Mouse (Mus musculus): ENCODE results near the gene Rai14.

Gene Rai14
- long read RNA-seq, experiment 1, partial matches to known transcripts, result 7 of 11 reads
- long read RNA-seq, experiment 1, other reads (novel, unspliced or antisense), result 4 of 11 reads
- long read RNA-seq, experiment 2, full-length matches to known transcripts, result 2 of 13 reads
- long read RNA-seq, experiment 2, partial matches to known transcripts, result 5 of 13 reads
- long read RNA-seq, experiment 2, other reads (novel, unspliced or antisense), result 6 of 13 reads

DNA sequence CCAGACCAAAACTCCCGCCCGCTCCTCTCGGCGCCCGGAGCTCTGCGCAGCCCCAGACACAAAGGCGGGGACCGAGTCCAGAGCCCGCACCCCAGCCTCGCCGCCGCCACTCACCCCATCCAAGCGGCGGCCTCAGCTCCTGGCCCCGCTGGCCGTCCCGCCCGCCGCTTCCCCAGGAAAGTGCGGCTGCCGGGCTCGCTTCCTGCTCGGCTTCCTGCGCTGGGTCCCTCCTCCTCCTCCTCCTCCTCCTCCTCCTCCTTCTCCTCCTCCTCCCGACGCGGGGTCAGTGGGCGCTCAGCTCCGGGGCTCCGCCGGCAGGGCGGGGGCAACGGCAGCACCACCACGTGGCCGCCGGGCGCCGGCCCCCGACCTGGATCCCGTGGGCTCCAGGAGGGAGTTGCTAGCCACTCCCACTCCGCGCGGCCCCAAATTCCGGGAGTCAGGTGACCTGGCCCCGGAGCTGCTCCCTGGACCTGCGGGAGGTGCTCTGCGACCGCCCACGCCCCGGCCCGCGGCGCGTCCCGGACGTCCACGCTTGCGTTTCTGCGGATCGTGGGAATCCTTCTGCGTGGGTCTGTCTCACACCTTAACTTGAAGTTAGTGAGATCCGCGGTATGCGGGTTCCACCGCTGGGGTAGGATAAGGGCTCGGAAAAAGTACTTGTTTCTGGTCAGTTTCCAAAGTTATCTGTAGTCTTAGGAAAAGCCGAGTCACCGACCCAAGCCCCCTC lies at the start of gene Rai14:
Gene Rai14, minus strand, starts transcription at position 216 of the 730 bp plus-strand sequence.
- intact Hi-C loops (cut with DNase I), result loop anchor here (5.0 kb wide), 2 partner anchors 158 to 212 kb away; no protein-coding TSS in a partner anchor

DNA sequence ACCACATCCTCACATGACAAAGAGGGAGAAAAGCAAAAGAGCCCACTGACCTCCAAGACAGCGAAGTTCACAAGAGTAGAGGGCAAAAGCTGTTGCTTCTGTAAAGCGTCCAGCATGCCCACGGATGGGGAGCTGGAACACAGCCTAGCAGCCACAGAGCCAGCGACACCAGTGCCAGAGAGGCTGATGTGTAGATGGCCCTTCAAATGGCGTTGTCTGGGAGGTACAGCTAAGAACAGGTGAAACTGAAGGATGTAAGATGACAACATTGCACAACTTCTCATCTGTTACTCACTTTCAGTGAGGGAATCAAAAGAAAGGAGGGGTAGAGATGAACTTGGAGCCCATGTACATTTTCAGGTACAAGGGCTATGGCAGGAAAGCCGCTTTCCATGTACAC lies 47.0 kb upstream of the Rai14 start:
- intact Hi-C loops (cut with DNase I), result no loop called here

DNA sequence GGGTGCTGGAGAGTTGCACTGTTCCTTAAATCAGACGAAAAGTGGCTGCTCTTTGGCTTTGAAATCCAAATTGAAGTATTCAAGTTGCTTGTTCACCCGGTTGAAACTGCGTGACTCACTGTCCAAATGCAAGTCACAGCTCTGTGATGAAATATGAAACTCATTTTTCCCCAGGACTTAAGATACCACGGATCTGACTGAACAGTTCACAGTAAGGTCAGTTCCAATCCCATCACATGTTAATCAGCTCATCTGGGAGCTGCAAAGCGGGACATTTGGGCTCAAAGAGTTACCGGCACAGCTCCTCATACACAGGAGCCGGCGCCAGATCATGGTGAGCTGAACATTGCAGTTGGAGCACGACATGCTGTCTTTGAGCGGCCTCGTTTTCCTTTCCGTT lies 45.6 kb upstream of the Rai14 start:
- intact Hi-C loops (cut with DNase I), result no loop called here

DNA sequence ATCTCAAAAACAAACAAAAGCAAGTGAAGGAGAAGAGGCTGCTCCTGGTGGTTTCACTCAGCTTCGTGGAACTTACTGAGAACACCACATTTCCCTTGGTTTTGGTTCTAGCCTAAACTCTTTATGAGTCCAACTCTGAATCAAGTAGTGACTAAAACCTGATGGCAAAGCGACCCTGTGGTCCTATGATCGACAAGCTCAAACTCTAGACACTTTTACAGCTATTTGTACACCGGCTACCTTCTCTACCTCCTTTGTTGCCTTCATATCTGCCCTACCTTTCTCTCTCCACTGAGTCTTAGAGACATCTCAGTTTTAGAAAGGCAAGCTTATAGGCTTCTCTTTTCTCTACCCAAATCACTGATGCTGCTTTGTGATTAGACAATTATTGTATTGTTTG lies 45.0 kb upstream of the Rai14 start:
- intact Hi-C loops (cut with DNase I), result no loop called here

DNA sequence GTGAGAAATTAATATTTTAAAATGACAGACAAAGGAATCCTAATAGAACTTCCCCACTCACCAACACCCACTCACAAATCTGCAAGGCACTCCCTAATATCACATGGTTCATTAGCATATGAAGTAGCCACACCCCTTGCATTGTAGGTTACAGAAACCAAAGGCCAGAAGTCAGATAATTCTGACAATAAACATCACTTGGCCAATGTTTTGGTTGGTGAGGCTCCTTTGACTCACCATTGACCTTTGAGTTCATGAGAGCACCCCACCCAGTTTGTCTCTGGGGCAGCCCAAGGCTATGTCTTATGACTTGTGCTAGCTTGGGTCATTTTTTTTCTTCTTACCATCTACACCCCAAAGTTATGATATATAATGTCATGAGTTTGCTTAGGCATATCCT lies 44.4 kb upstream of the Rai14 start:
- intact Hi-C loops (cut with DNase I), result no loop called here

DNA sequence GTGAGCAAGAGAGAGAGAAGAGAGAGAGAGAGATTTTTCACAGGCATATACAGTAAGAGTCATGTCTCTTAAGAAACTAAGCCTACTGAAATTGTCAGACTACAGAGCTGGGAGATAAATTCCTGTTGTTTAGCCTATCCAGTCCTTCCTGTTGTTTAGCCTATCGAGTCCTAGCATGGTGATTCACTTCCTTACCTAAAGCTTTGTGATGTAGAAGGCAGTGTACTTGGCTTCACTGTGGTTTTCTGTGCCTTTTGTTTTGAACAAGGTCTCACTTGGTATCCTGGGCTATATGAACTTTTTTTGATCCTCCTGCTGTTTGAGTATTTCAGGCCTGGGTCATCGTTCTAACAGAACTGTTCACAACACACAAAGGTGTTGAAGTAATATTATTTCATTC lies 36.7 kb upstream of the Rai14 start:
- intact Hi-C loops (cut with DNase I), result no loop called here

DNA sequence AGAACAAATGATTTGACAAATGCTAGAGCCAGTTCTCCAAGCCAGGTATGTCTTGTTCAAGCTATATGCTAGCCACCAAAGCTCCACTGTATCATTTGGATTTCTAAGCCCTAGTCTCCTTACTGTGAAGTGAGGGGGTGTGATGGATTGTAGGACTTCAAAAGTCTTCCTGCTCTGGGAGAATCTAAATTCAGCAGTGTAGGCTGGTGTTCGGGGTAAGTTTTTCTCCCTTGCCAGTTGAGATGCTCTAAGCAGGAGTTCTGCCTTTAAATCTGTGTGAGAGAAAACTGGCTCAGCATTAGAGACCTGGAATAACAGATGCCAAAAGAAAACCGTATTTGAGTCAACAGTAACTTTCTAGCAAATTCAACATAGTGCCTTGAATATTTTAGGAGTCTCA lies 35.9 kb upstream of the Rai14 start:
- intact Hi-C loops (cut with DNase I), result no loop called here

DNA sequence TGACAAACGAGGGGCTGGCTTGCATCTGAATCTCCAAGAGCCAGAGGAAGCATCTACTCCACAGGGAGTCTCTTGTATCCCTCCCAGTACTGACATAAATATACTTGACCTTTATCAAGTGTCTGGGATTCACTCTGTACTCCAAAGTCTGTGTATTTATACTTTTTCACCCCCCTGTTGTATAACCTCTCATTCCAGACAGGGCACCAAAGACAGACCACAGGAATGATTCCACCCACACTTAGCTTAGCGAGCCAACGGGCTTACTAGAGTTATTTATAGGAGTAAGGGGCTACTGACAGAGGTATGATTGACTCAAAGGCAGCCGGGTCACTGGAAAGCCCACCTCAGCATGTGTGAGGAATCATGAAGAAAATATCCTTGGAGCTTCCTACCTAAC lies 35.3 kb upstream of the Rai14 start:
- intact Hi-C loops (cut with DNase I), result no loop called here

DNA sequence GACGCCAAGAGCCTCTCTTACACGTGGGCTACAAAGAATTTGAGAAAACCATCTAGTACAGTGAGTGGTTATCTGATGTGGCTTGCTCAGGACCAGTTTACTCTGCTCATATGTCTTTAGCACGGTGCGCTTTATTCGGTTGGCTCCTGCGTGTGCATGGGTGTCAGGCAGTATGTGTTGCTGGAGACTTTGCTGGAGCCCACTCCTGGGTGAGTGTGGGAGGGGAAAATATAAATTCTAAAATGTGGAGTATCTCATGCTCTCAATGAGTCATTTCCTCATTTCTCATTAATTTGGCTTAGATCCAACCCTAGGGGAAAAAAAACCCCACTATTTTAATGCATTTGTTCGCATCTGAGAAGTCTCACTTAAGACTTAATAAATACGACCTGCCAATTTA lies 33.2 kb upstream of the Rai14 start:
- intact Hi-C loops (cut with DNase I), result no loop called here

DNA sequence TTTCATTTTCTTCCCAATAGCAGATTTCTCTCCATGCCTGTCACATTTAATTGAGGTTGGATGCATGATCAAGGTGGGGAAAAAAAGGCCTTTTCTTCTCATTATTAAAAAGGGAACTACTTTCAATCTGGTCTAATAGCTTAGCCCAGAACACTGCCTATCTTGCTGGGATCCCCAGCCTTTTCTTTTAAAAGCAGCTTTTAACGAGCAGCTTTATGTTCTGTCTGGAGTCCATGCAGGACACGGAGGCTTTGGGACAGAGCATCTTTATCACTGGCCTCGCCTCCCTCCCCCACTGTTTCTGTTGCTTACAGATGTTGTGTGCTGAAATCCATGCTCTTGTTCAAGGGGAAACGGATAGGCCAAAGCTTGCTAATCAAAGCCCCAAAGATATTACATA lies 32.8 kb upstream of the Rai14 start:
- intact Hi-C loops (cut with DNase I), result no loop called here

DNA sequence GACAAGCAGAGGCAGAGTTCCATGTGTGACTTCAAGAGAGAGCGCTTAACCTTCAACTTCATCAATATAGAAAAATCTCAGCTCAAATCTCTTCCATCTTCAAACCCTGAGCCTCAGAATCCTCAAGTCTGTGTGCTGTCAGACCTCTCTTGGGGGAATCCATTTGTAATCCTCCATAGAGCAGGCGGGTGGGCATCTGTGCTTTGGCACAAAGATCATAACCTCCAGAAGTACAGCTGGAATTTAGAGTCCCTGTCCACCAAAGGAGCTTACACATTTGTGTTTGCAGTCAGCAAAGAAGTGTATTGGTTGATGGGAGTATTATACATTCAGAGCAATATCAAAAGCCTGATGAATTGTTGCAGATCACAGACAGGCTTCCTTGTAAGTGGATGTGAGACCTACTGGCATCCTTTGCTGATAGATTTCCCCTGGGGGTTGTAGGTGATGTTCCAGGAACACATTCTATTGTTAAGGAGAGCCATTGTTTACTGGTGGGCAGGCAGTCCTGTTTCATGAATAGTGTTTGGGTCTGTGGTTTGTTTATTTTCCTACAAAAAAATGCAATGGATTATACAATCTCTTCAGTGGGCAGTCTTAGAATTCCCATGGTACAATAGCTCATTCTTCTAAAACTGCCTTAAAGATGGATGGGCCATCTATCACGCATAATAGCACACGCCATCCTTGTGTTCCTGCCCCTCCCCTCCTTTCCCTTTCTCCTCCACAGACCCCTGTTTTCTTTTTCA lies 32.1 kb upstream of the Rai14 start:
- intact Hi-C loops (cut with DNase I), result no loop called here

DNA sequence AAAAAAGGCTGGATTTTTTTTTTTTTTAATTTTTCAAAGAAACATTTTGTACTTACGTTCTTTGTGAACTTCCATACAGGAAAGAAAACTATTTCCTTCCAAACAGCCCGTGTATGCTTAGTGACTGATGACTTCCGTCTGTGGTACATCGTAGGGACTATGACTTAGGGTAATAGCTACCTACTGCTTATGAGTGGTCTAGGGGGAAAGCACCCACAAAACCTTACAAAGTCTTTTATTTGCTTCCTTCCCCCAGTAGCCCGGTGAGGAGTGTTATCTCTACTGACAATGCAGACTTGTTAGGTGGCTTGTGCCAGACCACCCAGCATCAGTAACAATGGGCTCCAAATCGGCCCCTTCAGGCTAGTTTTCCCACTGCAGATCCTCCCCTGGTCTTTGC lies 28.0 kb upstream of the Rai14 start:
- intact Hi-C loops (cut with DNase I), result no loop called here

DNA sequence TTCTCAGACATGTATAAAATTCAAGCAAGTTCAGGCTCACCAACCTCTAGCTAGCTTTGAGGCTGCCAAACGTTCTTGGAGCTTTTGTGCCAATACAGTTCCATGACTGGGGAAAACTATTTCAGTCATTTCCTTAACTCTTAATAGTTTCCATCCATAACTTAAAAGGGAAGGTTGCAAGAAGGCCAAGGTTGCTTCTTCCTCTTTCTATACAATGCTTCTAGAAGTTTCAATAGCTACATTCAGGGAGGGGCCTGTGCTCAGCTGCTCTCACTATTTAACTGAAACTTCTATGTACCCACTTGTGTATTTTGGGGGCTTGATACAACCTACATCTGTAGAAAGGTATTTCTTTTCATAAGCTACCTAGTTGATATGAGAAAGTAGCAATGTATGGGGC lies 24.9 kb upstream of the Rai14 start:
- intact Hi-C loops (cut with DNase I), result no loop called here

DNA sequence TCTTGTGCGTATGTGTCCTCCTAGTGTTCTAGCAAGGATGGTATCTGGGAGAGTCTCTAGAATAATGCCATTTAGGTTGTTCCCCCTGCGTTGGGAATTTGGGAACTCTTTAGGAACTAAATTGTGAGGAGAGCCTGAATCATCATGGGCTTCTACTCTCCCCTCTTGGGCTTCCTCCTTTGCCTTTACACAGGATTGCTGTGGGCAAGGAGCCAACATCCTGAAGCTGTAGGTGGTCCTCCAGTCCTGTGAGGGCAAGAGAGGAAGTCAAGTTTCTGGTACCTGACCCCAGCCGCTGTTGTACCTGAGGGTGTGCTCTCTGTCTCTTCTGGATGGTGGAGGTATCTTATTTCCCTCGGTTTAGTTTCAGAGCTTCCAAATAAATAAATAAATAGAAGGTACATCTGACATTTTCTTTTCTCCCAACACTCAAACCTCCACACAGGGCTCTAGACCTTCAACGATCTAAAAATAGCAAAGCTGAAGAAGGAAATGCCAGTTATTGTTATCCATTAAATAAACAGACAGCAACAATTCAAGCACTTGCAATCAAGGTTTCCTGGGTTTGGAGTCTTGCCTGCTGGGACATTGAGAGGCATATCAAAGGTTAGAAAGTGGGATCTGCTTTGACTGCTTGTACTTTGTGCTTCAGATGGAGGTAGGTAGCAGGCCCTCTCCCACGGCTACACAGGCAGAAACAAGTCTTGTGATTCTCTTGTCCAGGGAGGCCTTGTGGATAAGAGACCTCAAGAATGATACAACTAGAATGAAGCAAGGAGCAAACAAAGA lies 24.1 kb upstream of the Rai14 start:
- intact Hi-C loops (cut with DNase I), result no loop called here

DNA sequence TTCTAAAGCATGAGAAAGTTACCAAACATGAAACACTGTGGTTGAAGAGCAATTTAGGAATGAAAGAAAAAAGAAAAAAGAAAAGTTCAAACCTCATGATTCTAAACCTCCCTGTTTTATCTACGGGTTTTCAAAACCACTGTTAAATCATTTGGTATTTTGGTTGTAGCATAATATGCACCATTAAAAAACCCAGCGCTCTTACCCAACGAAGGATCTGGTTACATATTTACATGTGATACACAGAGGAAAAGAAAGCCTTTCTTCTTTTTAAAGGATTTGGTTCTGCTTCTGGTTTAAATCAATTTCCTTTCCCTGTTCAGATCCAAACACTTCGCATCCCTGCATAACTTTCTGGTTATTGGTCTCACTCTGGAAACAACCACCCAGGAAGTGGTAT lies 21.5 kb upstream of the Rai14 start:
- intact Hi-C loops (cut with DNase I), result no loop called here

DNA sequence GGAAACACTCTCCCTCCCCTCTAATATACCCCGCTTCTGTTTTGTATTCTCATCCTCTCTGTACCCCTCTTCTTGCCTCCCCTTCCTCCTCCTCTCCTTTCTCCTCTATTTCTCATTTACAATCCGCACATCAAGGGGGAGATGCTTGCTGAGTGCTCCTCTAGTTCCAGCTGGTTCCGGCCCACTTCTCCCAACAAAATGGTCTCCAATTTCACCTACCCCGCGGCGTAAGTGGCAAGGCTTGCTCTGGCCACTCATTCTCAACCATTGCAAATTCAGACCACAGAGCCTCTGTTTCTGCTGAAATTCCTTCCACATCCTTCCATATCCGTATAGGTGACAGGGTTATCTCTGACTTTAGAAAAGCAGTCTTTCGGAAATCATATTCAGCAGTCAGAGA lies 20.8 kb upstream of the Rai14 start:
- intact Hi-C loops (cut with DNase I), result no loop called here

DNA sequence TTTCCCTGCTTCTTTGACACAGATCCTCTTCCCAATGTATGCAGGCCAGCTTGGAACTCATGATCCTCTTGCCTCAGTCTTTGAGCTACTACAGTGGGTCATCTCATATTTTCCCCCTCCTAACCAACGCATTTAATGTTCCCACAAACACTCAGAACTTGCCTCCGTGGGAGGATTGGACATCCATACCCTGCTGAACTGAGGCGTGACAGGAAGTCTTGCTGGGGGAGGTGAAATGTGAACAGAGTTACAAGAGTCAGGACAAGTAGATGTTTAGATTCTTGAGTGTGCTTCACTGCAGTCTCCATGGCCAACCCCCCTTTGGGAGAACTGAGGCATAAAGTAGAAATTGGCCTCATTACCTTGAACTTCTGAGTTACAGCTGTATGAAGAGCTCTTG lies 17.0 kb upstream of the Rai14 start:
- intact Hi-C loops (cut with DNase I), result no loop called here

DNA sequence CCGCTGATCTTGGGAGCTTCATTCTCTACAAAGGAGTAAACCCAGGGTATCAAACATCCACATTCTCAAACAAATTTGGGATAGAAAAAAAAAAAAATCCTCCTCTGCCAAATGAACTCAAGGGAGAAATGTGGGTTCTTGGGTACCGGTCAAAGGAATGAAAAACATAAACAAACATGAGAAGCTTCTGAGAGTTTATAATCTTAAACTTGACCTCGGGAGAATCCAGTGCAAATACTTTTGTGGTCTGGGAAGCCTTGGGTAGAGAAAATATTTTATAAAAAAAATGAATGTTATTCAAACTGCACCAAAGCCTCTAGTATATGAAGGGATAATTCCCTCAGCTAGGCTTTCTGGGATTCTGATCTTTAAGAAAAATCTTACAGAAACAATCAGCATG lies 11.8 kb upstream of the Rai14 start:
- intact Hi-C loops (cut with DNase I), result no loop called here

DNA sequence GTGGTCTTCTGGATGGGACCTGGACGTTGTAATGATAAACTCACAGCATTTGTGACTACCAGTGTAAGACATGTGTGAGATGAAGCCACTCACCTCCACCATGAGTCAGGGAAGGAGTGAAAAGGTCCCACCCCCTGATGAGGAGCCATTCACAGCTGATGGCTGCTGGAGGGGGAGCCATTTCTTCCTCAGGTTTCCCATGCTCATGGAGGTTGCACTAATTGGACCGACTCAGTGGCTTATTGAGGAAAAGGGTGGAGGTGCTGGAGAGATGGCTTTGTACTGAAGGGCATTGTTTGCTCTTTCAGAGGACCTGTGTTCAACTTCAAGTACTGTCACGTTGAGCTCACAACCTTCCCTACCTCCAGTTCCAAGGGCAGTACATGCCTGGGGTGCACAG lies 10.4 kb upstream of the Rai14 start:
- intact Hi-C loops (cut with DNase I), result no loop called here

DNA sequence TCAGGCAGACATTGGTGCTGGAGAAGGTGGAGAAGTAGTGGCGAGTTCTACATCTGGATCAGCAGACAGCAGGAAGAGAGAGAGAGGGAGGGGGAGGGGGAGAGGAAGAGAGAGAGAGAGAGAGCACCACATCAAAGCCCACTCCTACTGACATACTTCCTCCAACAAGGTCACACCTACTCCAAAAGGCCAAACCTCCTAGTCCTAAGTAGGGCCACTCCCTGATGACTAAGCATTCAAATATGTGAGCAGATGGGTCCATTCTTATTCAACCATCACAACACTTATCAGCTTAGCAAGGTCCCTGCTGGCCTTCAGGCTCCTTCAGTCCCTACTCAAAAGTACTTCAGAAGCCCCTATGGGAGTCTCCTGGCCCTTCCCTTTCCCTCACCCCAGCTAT lies 9.1 kb upstream of the Rai14 start:
- intact Hi-C loops (cut with DNase I), result no loop called here

DNA sequence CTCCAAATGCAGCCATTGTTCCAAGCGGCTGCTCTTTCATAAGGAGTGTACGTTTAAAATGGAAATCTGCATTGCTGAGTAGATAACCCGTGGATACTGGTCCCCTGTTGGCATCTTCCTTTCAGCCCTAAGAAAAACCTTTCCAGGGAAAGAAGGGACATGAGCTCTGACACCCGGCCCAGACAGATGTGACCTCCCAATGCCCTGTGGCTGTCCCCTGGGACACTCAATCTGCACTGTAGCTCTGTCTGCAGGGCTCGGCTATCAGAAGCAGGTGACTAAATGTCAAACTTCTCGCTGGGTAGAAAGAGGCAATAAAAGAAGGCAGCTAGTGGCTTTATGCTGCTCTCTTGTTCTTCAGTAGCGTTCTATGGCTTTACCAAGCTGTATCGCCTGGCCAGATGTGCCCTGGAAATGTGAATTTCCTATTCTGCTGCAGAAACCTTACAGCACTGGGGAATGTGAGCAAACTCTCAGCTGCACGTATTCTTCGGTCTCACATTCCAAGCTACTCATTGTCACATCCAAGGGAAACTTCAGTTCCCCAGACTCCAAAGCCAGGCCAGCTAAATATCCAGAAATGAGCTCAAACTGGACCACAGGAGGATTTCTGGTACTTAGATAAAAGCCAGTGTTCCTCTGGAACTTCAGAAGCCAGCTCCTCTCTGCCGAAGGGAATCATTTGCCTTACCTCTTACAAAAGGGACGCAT lies 8.4 kb upstream of the Rai14 start:
- intact Hi-C loops (cut with DNase I), result no loop called here

Measured in adrenal gland (tissue).